Mouse (Mus musculus) hindbrain, embryonic 13.5 days (tissue): ENCODE measurements at regions not wholly inside any gene's neighbourhood (a gene's known extent, or its start where the extent isn't known, plus 50 kb on each side); places are given as distances from the start of the nearest gene placed in this dataset.

Source experiments
- ATAC-seq: fragments of 200-750 bp; cut with Nextera tagmentation; 2 replicates; pipeline ENCODE4 v1.8.0; 2017; ENCODE audit warnings: moderate TSS enrichment; ENCODE audit not compliant: low FRiP score
- H3K27ac ChIP-seq: fragments of 300-500 bp; sonication (generic); 2 replicates; pipeline ENCODE4 v1.5.1; 2015; ENCODE audit warnings: inconsistent platforms, mild to moderate bottlenecking, moderate library complexity
- H3K27me3 ChIP-seq: fragments of 300-500 bp; sonication (generic); 2 replicates; pipeline ENCODE4 v1.6.1; 2015; ENCODE audit warnings: mild to moderate bottlenecking, inconsistent platforms
- H3K36me3 ChIP-seq: fragments of 300-500 bp; sonication (generic); 2 replicates; pipeline ENCODE4 v1.6.1; 2015; ENCODE audit warnings: mild to moderate bottlenecking, inconsistent platforms
- H3K4me1 ChIP-seq: fragments of 300-500 bp; sonication (generic); replicated peaks from 2 replicates; pipeline ENCODE4 v1.6.1; 2015; ENCODE audit warnings: inconsistent platforms
- H3K4me2 ChIP-seq: fragments of 300-500 bp; sonication (generic); 2 replicates; pipeline ENCODE4 v1.6.1; 2015; ENCODE audit warnings: inconsistent platforms, mild to moderate bottlenecking, moderate library complexity
- H3K4me3 ChIP-seq: fragments of 300-500 bp; sonication (generic); 2 replicates; pipeline ENCODE4 v1.5.1; 2015; ENCODE audit warnings: mild to moderate bottlenecking, inconsistent platforms
- H3K9ac ChIP-seq: fragments of 300-500 bp; sonication (generic); 2 replicates; pipeline ENCODE4 v1.6.1; 2015; ENCODE audit warnings: mild to moderate bottlenecking, inconsistent platforms
- H3K9me3 ChIP-seq: fragments of 300-500 bp; sonication (generic); 2 replicates; pipeline ENCODE4 v1.6.1; 2016; ENCODE audit warnings: inconsistent platforms
- WGBS: fragments of 180-500 bp; shearing (Covaris S2); methylation state at CpG from one replicate; pipeline ENCODE4 v1.1.7; 2015; 5-methylcytosine and 5-hydroxymethylcytosine counted together

DNA sequence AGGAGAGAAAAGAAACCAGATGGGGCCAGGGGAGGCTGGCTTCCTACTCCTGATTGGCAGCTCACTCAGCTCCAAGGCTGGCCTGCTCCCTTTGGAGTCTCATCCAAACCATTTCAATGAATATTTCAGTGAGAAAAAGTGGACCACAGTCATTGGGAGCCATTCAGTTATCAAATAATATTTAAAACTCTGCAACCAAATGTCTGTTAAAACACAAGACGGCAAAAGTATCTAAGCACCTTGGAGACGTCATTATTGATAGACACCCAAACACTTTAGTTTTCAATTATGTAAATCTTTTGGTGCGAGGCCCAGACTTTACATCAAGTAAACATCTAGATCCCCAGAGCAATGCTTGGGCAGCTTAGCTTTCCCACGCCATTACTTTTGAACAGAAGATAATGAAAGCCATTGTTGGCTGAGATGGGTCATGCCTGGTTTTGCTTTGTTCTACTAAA lies 268.1 kb upstream of the Dcn start:
- ATAC-seq: peak; percentile 73; the same call in 1 of the 2 replicates
- Histone ChIP-seq H3K36me3 (no peaks in the 10 kb centered on the region), H3K4me3 (no peak overlapping the region), H3K9me3 (no peaks in the 10 kb centered on the region), H3K27me3 (no peaks in the 10 kb centered on the region), H3K4me2 (no peak overlapping the region), H3K9ac (no peak overlapping the region), H3K4me1 (peaks cover 8% of the 10 kb centered on the region; the same call in 1 of the 2 replicates), H3K27ac (no peak overlapping the region)
- 44% methylated on average over 4 of the region's 4 CpGs for WGBS

DNA sequence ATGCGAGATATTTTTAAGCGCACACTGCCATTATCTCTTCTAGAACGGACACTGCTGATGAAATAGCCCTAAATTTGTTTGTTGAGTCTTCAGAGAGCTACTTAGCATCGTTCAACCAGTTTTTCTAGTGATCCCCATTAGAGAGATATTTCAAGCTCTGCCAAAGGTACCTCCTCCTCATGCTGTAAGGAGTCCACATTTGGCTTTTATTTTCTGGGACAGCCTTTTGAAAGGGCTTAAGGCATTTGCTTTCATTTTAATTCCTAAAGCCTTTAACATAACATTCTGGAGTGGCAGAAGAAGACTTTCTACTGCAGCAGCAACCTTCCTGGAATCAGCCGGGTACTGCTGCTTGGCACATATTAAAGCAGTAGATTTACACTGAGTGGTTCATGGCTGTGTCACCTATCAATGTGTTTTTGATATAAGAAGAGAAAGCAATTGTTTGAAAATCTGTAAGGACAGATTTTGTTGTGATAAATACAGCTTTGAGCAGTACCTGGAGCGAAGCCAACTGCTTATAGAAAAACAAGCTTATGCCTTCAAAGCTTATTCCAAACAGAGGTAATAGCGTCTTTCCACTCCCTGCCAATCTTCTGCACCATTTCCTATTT lies 267.5 kb upstream of the Dcn start:
- Histone ChIP-seq H3K9ac (no peak overlapping the region), H3K27ac (peak overlapping the region; percentile 44; the same call in 1 of the 2 replicates), H3K27me3 (no peaks in the 10 kb centered on the region), H3K4me1 (peaks cover 8% of the 10 kb centered on the region; the same call in 1 of the 2 replicates), H3K36me3 (no peaks in the 10 kb centered on the region), H3K4me2 (no peak overlapping the region), H3K9me3 (no peaks in the 10 kb centered on the region), H3K4me3 (no peak overlapping the region)
- 67% methylated on average over 7 of the region's 7 CpGs for WGBS
- ATAC-seq: no peak

DNA sequence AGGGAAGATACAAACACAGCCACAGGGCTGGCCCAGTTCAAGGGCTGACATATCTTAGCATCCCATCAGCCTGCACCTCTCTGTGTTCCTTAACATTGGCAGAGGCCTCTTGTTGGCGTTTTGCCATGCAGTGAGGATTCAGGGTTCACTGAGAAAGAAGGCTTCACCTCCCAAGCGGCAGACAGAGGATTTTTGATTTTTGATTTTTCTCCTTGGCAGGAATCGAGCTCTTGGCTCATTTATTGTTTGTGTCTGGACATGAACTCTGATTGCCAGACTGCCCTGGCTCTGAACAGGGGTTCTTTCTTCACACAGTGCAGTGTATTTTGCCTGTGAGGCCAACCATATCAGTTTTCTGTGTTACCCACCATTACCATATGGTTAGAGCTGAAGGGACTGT lies 259.9 kb upstream of the Dcn start:
- Histone ChIP-seq H3K27ac (no peak overlapping the region), H3K4me3 (no peak overlapping the region), H3K27me3 (no peaks in the 10 kb centered on the region), H3K36me3 (no peaks in the 10 kb centered on the region), H3K4me2 (no peak overlapping the region), H3K9me3 (no peaks in the 10 kb centered on the region), H3K4me1 (no peaks in the 10 kb centered on the region), H3K9ac (no peak overlapping the region)
- 78% methylated on average over 3 of the region's 3 CpGs for WGBS
- no peak for ATAC-seq

DNA sequence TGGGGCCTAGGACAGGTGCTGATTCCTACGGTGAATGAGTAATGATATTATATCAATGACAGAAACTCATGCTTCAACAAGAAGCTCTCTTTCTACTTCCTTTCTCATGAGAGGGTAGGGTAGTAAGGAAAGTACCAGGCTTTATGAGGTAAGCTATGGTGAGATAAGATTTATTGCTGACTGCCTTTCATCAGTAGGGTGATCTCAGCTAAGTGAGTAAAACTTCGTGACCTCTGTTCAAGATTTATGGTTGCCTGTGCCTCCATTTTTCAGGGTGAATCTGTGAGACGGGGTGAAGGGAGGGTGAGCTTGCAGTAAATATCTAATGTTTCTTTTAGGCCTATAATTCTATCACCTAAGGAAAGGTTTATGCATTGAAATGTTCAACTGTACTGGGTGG lies 259.0 kb upstream of the Dcn start:
- Histone ChIP-seq H3K4me2 (no peak overlapping the region), H3K4me3 (no peak overlapping the region), H3K27ac (no peak overlapping the region), H3K36me3 (no peaks in the 10 kb centered on the region), H3K9me3 (no peaks in the 10 kb centered on the region), H3K27me3 (no peaks in the 10 kb centered on the region), H3K4me1 (no peaks in the 10 kb centered on the region), H3K9ac (no peak overlapping the region)
- ATAC-seq: no peak
- 92% methylated on average over 3 of the region's 3 CpGs for WGBS

DNA sequence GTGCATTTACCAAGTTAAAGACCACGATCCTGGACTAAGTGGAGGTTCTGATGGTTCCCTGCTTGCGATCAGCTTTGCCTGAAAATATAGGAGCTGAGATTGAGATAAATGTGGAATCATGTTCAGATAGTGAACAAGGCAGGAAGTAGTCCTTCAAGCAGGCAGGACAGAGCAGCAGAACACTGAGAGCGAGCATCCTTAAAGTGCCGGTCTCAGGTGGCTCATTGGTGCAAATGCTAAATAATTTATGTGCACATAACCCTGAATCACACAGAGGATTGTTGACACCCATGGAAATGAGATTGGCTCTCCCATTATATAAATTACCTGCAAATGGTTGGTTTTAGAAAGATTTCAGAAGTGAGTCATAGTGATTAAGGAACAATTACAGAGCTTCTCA lies 243.8 kb upstream of the Dcn start:
- Histone ChIP-seq H3K36me3 (no peaks in the 10 kb centered on the region), H3K27me3 (no peaks in the 10 kb centered on the region), H3K9me3 (no peaks in the 10 kb centered on the region), H3K27ac (no peak overlapping the region), H3K4me1 (peaks cover 5% of the 10 kb centered on the region; the same call in 1 of the 2 replicates), H3K4me2 (no peak overlapping the region), H3K4me3 (no peak overlapping the region), H3K9ac (no peak overlapping the region)
- ATAC-seq: peak; percentile 43; the same call in 1 of the 2 replicates
- WGBS: 60% methylated on average over 4 of the region's 4 CpGs

DNA sequence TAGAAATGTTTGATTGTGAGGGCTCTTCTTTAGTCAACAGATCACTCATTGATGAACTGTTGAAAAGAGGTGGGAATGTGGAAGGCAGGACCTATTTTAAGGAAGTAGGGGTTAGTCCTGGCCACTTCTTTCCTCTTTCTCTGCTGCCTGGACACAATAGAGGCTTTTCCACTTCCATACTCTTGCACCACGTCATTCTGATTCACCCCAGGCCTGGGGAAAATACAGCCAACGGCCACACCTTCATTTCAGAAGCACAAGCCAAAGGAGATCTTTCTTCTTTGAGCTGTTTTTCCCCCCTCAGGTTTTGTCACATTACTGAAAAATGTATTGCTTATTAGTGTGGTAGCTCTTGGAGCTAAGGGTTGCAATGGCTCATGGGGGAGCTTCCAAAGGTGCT lies 237.9 kb upstream of the Dcn start:
- H3K27ac ChIP-seq: no peak overlapping the region
- H3K4me3 ChIP-seq: no peak overlapping the region
- ATAC-seq: no peak
- 74% methylated on average over 2 of the region's 2 CpGs for WGBS
- peaks cover 12% of the 10 kb centered on the region for H3K4me1 ChIP-seq
- no peaks in the 10 kb centered on the region for H3K27me3 ChIP-seq
- no peak overlapping the region for H3K9ac ChIP-seq
- H3K36me3 ChIP-seq: no peaks in the 10 kb centered on the region
- H3K9me3 ChIP-seq: no peaks in the 10 kb centered on the region
- no peak overlapping the region for H3K4me2 ChIP-seq

DNA sequence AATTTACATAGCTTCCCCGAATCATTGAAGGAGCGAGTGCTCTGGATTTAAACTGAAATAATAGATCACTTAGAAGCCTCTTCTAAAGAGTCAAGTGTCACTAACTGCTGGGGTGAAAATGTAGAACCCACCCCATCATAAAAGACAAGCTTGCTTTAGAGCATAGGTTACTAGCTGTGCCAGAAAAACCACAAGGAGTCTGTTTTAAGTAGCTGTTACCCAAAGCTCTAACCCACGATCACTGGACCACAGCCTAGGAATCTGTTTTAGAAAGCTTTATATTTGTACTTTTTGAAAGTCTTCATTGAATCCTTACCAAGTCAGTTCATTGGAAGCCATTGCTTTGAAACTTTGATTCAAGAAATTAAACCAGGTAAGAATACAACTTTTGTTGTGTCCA lies 233.7 kb upstream of the Dcn start:
- Histone ChIP-seq H3K4me3 (no peak overlapping the region), H3K4me1 (peaks cover 7% of the 10 kb centered on the region)
- no peak for ATAC-seq

DNA sequence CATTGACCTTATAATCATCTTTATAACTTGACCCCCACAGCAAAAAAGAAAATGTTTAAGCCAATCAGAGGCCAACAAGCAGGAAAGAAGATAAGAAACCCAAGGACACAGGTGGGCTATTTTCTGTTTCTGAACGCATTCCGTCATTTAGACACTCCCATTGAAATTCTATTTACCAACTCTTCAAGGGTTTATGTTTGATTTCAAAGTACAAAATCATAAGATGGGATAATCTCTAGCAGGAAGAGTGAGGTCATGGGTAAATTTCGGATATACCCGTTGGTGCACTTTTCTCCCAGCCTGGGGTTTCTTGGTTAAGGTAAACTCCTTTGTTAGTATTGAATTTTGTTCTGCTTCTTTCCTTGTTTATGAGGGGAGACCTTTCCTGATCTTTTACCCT lies 230.9 kb upstream of the Dcn start:
- no peak overlapping the region for H3K4me3 ChIP-seq
- ATAC-seq: no peak
- H3K9me3 ChIP-seq: no peaks in the 10 kb centered on the region
- no peak overlapping the region for H3K27ac ChIP-seq
- no peaks in the 10 kb centered on the region for H3K36me3 ChIP-seq
- H3K4me2 ChIP-seq: no peak overlapping the region
- WGBS: 89% methylated on average over 4 of the region's 4 CpGs
- H3K4me1 ChIP-seq: peaks cover 7% of the 10 kb centered on the region
- H3K27me3 ChIP-seq: no peaks in the 10 kb centered on the region
- no peak overlapping the region for H3K9ac ChIP-seq

More for the DNA sequence above, 233.7 kb upstream of the Dcn start:
- Histone ChIP-seq H3K4me2 (no peak overlapping the region), H3K9me3 (no peaks in the 10 kb centered on the region), H3K27ac (no peak overlapping the region), H3K27me3 (no peaks in the 10 kb centered on the region), H3K36me3 (no peaks in the 10 kb centered on the region), H3K9ac (no peak overlapping the region)
- WGBS: 79% methylated on average over 3 of the region's 3 CpGs

DNA sequence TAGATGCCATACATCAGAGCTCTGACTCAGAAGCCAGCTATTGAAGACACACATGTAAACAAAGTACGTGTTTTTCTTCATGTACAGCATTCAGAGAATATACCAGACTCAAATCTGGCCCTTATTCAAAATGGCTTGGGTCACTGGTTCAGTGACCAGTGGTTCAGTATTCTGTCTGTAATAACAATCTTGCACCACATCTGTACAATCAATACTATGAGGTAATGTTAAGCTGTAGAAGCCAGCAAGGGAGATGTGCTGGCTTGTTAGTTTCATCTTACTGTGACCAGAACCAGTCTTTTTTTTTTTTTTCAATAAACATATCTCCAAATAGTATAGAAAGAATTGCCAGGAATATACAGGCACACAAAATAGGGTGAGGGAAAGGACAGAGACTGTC lies 229.6 kb upstream of the Dcn start:
- Histone ChIP-seq H3K36me3 (no peaks in the 10 kb centered on the region), H3K4me3 (no peak overlapping the region), H3K9me3 (no peaks in the 10 kb centered on the region), H3K4me1 (no peaks in the 10 kb centered on the region; the same call in 1 of the 2 replicates), H3K27ac (no peak overlapping the region), H3K9ac (no peak overlapping the region), H3K27me3 (no peaks in the 10 kb centered on the region), H3K4me2 (no peak overlapping the region)
- ATAC-seq: no peak
- WGBS: 76% methylated on average over 1 of the region's 1 CpGs

DNA sequence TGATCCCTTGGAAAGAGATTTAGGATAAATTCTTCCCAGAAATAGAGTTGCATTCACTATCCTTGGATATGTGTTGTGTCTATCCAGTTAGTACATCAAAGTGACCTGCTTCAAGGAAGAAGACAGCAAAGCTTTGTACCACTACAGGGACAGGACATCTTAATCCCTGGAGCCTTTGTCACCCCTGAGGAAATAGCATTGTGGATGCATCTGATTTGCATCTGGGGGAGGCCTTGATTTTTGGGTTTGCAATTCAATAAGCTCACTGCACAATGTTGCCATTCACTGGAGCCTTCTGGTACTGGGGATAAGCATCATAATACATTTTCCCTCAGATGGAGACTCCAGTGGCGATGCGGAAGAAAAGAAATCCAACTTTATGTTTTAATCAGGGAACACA lies 229.2 kb upstream of the Dcn start:
- Histone ChIP-seq H3K36me3 (no peaks in the 10 kb centered on the region), H3K4me2 (no peak overlapping the region), H3K9me3 (no peaks in the 10 kb centered on the region), H3K4me3 (no peak overlapping the region), H3K4me1 (no peaks in the 10 kb centered on the region; the same call in 1 of the 2 replicates), H3K27me3 (no peaks in the 10 kb centered on the region), H3K27ac (no peak overlapping the region), H3K9ac (no peak overlapping the region)
- peak; percentile 39; the same call in 1 of the 2 replicates for ATAC-seq
- 60% methylated on average over 2 of the region's 2 CpGs for WGBS

DNA sequence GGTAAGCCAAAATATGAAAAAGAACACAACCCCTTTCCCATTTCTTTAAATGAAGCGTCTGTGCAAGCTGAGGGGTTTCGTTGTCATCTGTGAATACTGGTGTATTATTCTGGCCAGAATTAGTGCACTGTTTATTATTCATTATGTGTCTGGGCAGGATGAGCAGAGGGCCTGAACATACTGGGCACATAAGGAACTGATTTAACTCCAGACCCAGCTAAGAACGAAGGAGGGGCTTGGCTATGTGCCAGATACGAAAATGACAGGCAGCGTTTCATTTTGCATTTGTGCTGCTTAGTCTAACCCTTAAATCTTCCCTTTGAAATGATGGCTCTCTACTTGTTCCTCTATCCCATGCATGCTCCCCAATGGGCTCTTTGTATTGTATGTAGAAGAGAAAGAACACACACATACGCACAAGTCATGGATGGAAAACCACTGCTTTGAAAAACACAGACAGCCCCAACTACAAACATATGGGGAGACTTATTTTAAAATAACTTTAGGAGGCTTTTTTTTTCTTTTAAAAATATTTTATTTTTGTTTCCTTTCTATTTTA lies 213.4 kb upstream of the Dcn start:
- Histone ChIP-seq H3K4me1 (peaks cover 5% of the 10 kb centered on the region), H3K4me2 (no peak overlapping the region), H3K9me3 (no peaks in the 10 kb centered on the region), H3K9ac (no peak overlapping the region), H3K27ac (no peak overlapping the region), H3K27me3 (no peaks in the 10 kb centered on the region), H3K36me3 (no peaks in the 10 kb centered on the region), H3K4me3 (no peak overlapping the region)
- 52% methylated on average over 6 of the region's 6 CpGs for WGBS
- no peak for ATAC-seq

DNA sequence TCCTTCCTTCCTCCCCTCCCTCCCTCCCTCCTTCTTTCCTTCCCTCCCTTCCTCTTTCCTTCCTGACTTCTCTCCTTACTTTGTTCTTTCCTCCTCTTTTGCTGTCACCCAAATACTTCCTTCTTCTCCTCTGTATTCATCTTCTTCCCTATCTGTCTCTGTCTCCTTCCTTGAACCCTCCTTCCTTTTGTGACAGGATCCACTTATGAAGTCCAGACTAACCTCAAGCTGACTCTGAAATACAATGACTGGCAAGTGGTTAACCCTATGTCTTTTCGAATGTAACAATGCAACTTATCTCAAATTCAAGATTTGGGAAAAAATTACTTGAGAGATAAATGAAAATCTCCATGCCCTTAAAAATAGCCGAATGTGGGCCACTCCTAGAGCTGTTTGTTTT lies 197.0 kb upstream of the Dcn start:
- no peak overlapping the region for H3K9ac ChIP-seq
- H3K4me3 ChIP-seq: no peak overlapping the region
- no peak overlapping the region for H3K27ac ChIP-seq
- H3K36me3 ChIP-seq: no peaks in the 10 kb centered on the region
- 88% methylated on average over 2 of the region's 2 CpGs for WGBS
- no peaks in the 10 kb centered on the region for H3K9me3 ChIP-seq
- H3K4me1 ChIP-seq: no peaks in the 10 kb centered on the region
- H3K27me3 ChIP-seq: no peaks in the 10 kb centered on the region
- no peak for ATAC-seq
- H3K4me2 ChIP-seq: no peak overlapping the region

DNA sequence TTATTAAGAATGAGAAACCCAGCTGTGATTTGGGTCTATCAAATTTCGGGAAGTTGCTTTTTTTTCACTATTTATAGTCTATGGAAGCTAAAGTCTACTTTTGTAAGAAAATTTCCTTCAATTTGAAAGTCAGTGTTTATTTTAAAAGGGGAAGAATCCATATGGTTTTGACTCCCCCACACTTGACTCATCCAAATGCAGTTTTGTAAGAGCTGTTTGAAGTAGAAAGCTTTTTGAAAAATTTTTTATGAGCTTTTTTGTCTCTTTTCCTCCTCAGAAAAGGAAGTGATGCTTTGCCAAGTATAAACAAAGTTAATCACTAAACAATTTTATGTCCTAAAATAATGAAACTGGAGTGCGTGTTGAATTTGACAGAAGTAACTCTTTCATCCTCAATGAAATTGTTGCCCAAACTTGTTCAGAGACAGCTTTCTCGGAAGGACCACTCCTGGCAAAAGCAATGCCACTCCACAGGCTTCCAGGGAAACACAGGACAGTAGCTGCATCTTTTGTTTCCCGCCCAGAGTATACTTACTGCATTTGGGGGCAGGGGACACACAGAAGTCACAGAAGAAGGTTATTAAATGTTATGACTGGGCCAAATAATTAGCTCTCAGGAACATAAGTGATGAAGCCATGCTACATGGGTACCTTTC lies 196.4 kb upstream of the Dcn start:
- no peaks in the 10 kb centered on the region for H3K27me3 ChIP-seq
- ATAC-seq: no peak
- no peak overlapping the region for H3K4me2 ChIP-seq
- no peak overlapping the region for H3K4me3 ChIP-seq
- H3K9me3 ChIP-seq: no peaks in the 10 kb centered on the region
- no peaks in the 10 kb centered on the region for H3K4me1 ChIP-seq
- 79% methylated on average over 4 of the region's 4 CpGs for WGBS
- H3K36me3 ChIP-seq: no peaks in the 10 kb centered on the region
- H3K27ac ChIP-seq: no peak overlapping the region
- H3K9ac ChIP-seq: no peak overlapping the region
